Mouse (Mus musculus) MN1 (cell line): Measurements from ENCODE around the gene Cadps2.

Experiments
- DNase-seq: peaks from one replicate; pipeline ENCODE4 v3.0.0-alpha.2; 2016; ENCODE audit warnings: low spot score

Gene Cadps2

GRCm38 (mm10) chr6:23549874-23550273 lies 289.3 kb downstream of the Cadps2 start:
- DNase-seq: no peak

- no peak for DNase-seq
Measured at GRCm38 (mm10) chr6:23523710-23524109, 315.5 kb downstream of the Cadps2 start.

- no peak for DNase-seq
Measured at GRCm38 (mm10) chr6:23522556-23522955, 316.7 kb downstream of the Cadps2 start.

GRCm38 (mm10) chr6:23498611-23499010 lies 340.6 kb downstream of the Cadps2 start:
- no peak for DNase-seq

GRCm38 (mm10) chr6:23491804-23492203 lies 347.4 kb downstream of the Cadps2 start:
- no peak for DNase-seq

GRCm38 (mm10) chr6:23490431-23490830 lies 348.8 kb downstream of the Cadps2 start:
- DNase-seq: no peak

- DNase-seq: no peak
Measured at GRCm38 (mm10) chr6:23489046-23489445, 350.2 kb downstream of the Cadps2 start.

- DNase-seq: no peak
Measured at GRCm38 (mm10) chr6:23472686-23473085, 366.5 kb downstream of the Cadps2 start.

GRCm38 (mm10) chr6:23471830-23472229 lies 367.4 kb downstream of the Cadps2 start:
- DNase-seq: no peak

GRCm38 (mm10) chr6:23467885-23468284 lies 371.3 kb downstream of the Cadps2 start:
- DNase-seq: no peak

- DNase-seq: no peak
Measured at GRCm38 (mm10) chr6:23462600-23463280, 376.5 kb downstream of the Cadps2 start.

- peak; percentile 30 for DNase-seq
Measured at GRCm38 (mm10) chr6:23457748-23458147, 381.5 kb downstream of the Cadps2 start.

GRCm38 (mm10) chr6:23453907-23454306 lies 385.3 kb downstream of the Cadps2 start:
- DNase-seq: no peak

- DNase-seq: no peak
Measured at GRCm38 (mm10) chr6:23439897-23440296, 399.3 kb downstream of the Cadps2 start.

GRCm38 (mm10) chr6:23410256-23411049 lies 428.8 kb downstream of the Cadps2 start:
- DNase-seq: no peak

- DNase-seq: no peak
Measured at GRCm38 (mm10) chr6:23394131-23394530, 445.1 kb downstream of the Cadps2 start.

GRCm38 (mm10) chr6:23392711-23393110 lies 446.5 kb downstream of the Cadps2 start:
- no peak for DNase-seq

GRCm38 (mm10) chr6:23386711-23387110 lies 452.5 kb downstream of the Cadps2 start:
- DNase-seq: no peak

- DNase-seq: no peak
Measured at GRCm38 (mm10) chr6:23383004-23383347, 456.2 kb downstream of the Cadps2 start.

GRCm38 (mm10) chr6:23382283-23383003 lies 456.8 kb downstream of the Cadps2 start:
- no peak for DNase-seq

- DNase-seq: no peak
Measured at GRCm38 (mm10) chr6:23376327-23376726, 462.9 kb downstream of the Cadps2 start.

GRCm38 (mm10) chr6:23361842-23362451 lies 477.3 kb downstream of the Cadps2 start:
- no peak for DNase-seq
